Mouse (Mus musculus) limb, embryonic 10.5 days (tissue): Measurements from ENCODE around the gene Aff3. TPM values are rescaled to one million over a fixed set of nuclear protein-coding genes. Genes with fewer than 3 reads are reported as not detected.

ENCODE experiments used
- DNase-seq: peaks from one replicate; pipeline ENCODE4 v3.0.0-alpha.2; 2017; ENCODE audit warnings: low spot score
- H3K27ac ChIP-seq: fragments of 300-500 bp; sonication (generic); 2 replicates; pipeline ENCODE4 v1.5.1; 2016; ENCODE audit warnings: mild to moderate bottlenecking
- H3K27me3 ChIP-seq: fragments of 300-500 bp; sonication (generic); 2 replicates; pipeline ENCODE4 v1.6.1; 2016; ENCODE audit warnings: low read depth, mild to moderate bottlenecking; ENCODE audit not compliant: poor library complexity, severe bottlenecking
- H3K36me3 ChIP-seq: fragments of 300-500 bp; sonication (generic); 2 replicates; pipeline ENCODE4 v1.6.1; 2016; ENCODE audit warnings: mild to moderate bottlenecking, moderate library complexity
- H3K4me1 ChIP-seq: fragments of 300-500 bp; sonication (generic); 2 replicates; pipeline ENCODE4 v1.6.1; 2016
- H3K4me3 ChIP-seq: fragments of 300-500 bp; sonication (generic); 2 replicates; pipeline ENCODE4 v1.5.1; 2016; ENCODE audit warnings: mild to moderate bottlenecking, moderate library complexity
- H3K9me3 ChIP-seq: fragments of 300-500 bp; sonication (generic); replicated peaks from 2 replicates; pipeline ENCODE4 v1.6.1; 2016; ENCODE audit warnings: mild to moderate bottlenecking
- WGBS: fragments of 180-500 bp; shearing (Covaris S2); methylation state at CpG from one replicate; pipeline ENCODE4 v1.1.7; 2016; 5-methylcytosine and 5-hydroxymethylcytosine counted together
- polyA plus RNA-seq: library from polyadenylated mRNA; unstranded; fragments of >200 nt; fragmentation: Nextera tagmentation; extraction: Ambion mirVana; gene quantifications from 2 replicates; pipeline ENCODE4 v1.2.1, GENCODE M21; 2016

Aff3 gene
- polyA plus RNA-seq, 1 experiment from 2014 or later, result 38.8 TPM

DNA sequence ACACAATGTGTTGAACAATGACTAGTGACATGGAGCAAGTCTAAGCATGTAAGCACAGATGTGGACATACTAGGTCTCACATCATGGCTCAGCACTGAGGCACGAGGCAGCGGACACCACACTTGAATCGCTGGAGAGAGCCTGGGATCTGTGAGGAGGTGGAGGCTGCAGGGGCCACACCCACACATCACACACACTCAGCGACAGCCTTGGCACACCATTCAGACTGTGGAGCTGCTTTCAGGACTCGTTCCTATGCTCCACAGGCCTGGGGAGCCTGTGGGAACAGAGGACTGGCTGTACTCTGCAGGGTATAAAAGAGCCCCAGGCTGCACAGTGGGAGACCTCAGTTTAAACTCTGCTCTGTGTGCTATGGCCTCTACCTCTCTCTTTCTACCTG lies 270.3 kb downstream of the Aff3 start:
- Histone ChIP-seq H3K27ac (peak overlapping the region; percentile 75), H3K36me3 (peaks cover 13% of the 10 kb centered on the region), H3K27me3 (no peaks in the 10 kb centered on the region), H3K9me3 (no peaks in the 10 kb centered on the region), H3K4me3 (no peak overlapping the region), H3K4me1 (peaks cover 59% of the 10 kb centered on the region)
- peak; percentile 48 for DNase-seq
- 37% methylated on average over 5 of the region's 5 CpGs for WGBS

DNA sequence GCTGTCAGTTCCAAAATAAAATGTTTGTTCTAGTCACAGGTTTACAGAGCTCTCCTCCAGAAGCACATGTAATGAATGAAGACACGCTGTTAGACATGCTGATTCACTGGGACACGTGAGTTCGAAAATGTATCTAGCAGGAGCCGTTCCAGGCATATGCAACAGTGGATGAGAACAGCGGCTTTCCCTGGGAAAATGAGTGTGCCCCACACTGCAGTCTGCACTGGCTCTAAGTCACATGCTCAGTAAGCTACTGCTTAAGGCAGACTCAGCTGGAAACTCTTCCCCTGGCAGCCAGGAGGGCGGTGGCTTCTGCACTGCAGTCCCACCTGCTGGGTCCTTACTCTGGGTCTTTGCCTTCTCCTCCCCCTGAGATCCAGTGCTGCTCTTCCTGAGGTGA lies 271.2 kb downstream of the Aff3 start:
- Histone ChIP-seq H3K27ac (no peak overlapping the region), H3K4me1 (peaks cover 52% of the 10 kb centered on the region), H3K27me3 (no peaks in the 10 kb centered on the region), H3K4me3 (no peak overlapping the region), H3K36me3 (peaks cover 15% of the 10 kb centered on the region), H3K9me3 (no peaks in the 10 kb centered on the region)
- DNase-seq, result peak; percentile 34
- 50% methylated on average over 6 of the region's 6 CpGs for WGBS

DNA sequence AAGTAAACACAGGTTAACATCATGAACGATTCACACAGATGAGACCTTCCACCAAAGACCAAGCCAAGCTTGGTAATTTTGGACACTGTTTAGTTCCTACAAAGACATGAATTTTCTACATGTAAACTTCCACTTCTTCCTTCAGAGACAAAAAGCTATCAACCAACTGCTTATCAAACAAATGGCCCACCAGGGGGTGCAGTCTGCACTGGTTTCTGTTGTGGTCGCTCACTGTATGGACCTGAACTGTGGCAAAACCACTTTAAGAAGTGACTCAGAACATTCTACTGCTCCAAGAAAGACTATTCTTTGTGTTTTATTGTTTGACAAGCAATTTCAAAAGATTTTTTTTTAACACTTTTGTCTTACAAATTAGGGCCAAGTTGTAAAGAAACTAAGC lies 271.8 kb downstream of the Aff3 start:
- DNase-seq, result peak; percentile 63

DNA sequence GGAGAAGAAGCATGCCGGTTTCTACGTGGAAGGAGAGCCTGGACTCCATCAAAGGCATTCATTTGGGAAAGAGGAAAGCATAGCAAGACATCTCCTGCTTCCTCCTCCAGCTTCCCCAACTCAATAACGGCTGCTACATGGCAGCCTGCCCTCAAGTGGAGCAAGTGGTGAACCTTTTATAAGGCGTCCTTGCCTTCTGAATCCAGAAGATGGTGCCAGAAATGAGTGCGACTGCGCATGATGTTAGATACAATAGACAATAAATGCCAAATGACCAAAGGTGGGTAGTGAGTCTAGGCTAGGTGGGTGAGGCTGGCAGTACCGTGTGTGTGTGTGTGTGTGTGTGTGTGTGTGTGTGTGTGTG lies 273.9 kb downstream of the Aff3 start:
- Histone ChIP-seq H3K27ac (no peak overlapping the region), H3K36me3 (peaks cover 14% of the 10 kb centered on the region), H3K9me3 (no peaks in the 10 kb centered on the region), H3K4me3 (no peak overlapping the region), H3K27me3 (no peaks in the 10 kb centered on the region), H3K4me1 (peaks cover 40% of the 10 kb centered on the region)
- WGBS, result 82% methylated on average over 7 of the region's 7 CpGs
- DNase-seq, result peak; percentile 28

More for the DNA sequence above, 271.8 kb downstream of the Aff3 start:
- Histone ChIP-seq H3K27me3 (no peaks in the 10 kb centered on the region), H3K27ac (no peak overlapping the region), H3K4me1 (peaks cover 51% of the 10 kb centered on the region), H3K4me3 (no peak overlapping the region), H3K9me3 (no peaks in the 10 kb centered on the region), H3K36me3 (peaks cover 14% of the 10 kb centered on the region)
- WGBS, result 60% methylated on average over 2 of the region's 2 CpGs

DNA sequence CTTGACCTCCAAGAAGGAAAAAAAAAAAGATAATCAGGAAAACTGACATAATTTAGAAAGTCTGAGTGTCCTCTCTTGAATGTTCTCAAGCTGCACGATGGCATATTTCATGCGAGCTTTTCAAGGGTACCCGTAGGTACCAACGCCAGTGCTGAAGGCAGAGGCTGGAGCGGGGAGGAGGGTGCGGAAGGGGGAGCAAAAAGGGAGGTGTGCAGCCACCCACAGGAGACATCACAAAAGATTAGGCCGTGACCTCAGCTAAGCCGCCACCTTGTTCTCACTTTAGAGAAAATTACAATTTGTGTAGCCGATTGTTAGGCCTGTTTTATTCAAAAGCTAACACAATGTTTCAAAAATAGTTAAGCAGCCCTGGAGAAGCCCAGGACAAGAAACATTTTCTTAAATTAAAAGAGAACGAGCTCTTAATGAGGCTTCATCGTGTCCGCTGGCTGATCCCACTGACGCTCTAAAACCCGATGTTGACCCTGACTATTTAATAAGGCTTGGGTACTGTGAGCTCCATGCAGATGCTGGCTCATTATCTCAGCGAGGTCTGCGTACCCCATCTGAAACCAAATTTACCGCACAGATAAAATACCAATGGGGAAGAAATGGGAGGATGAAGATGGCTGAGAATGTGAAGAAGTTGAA lies 274.4 kb downstream of the Aff3 start:
- peak; percentile 20 for DNase-seq
- peaks cover 14% of the 10 kb centered on the region for H3K36me3 ChIP-seq
- no peaks in the 10 kb centered on the region for H3K27me3 ChIP-seq
- 88% methylated on average over 17 of the region's 17 CpGs for WGBS
- H3K27ac ChIP-seq, result no peak overlapping the region
- H3K4me1 ChIP-seq, result peaks cover 35% of the 10 kb centered on the region
- no peak overlapping the region for H3K4me3 ChIP-seq
- H3K9me3 ChIP-seq, result no peaks in the 10 kb centered on the region

DNA sequence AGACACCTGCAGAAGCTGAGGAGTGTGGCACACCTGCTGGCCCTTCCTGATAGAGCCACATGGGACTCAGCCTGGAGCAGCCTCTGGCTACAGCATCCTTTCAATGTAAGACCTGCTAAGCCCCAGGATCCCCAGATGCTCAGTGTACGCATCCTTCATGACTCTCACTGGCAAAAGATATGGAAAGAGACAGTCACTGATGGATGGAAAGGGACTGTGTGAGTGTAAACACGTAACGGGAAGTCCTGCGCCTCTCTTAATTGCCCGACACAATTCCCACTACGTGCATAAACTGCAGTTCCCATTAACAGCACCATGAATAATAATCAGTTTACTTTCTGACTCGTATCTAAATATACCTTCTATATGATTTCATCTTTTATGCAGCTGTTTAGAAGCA lies 275.2 kb downstream of the Aff3 start:
- Histone ChIP-seq H3K4me1 (peaks cover 31% of the 10 kb centered on the region), H3K36me3 (peaks cover 14% of the 10 kb centered on the region), H3K9me3 (no peaks in the 10 kb centered on the region), H3K27ac (no peak overlapping the region), H3K27me3 (no peaks in the 10 kb centered on the region), H3K4me3 (no peak overlapping the region)
- no peak for DNase-seq
- WGBS, result 94% methylated on average over 7 of the region's 7 CpGs

DNA sequence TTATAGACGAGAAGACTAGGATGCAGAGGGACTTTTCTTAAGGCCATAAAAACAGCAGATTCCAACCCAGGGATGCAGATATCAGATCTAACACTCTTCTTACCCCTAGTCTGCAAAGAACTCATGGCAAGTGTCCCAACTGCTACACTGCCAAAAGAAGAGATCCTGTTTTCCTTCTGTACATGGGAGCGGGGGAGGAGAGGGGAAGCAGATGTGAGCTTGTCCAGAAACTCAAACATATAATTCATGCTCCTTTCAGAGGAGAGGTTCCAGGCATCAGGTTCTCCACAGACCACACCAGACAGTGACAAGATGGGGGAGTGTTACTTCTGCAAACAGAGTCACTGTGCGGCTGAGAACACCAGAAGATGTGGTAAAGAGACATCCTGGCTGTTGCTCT lies 276.3 kb downstream of the Aff3 start:
- H3K4me1 ChIP-seq, result peaks cover 29% of the 10 kb centered on the region

DNA sequence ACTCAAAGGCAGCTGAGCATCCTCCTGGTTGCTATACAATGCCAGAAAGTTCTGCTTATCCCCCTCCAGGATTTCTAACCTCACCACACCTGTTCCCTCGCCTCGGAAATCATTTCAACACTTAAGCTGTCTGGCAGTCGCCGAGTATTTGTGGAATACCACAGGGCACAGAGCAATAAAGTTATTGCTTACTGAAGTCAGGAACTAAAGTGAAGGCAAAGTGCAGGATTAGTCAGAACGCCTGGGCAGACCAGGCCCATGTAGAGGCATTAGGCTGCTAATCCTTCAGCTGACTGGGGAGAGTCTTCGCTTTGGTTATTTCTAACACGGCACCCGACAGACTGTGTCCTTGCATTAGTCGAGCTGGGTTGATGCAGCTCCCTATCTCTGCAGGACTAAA lies 277.3 kb downstream of the Aff3 start:
- WGBS, result 53% methylated on average over 9 of the region's 9 CpGs
- Histone ChIP-seq H3K9me3 (no peaks in the 10 kb centered on the region), H3K27ac (no peak overlapping the region), H3K4me3 (no peak overlapping the region), H3K4me1 (peaks cover 29% of the 10 kb centered on the region), H3K36me3 (peaks cover 29% of the 10 kb centered on the region), H3K27me3 (no peaks in the 10 kb centered on the region)
- DNase-seq, result no peak

More for the DNA sequence above, 276.3 kb downstream of the Aff3 start:
- Histone ChIP-seq H3K36me3 (peaks cover 25% of the 10 kb centered on the region), H3K27ac (no peak overlapping the region), H3K27me3 (no peaks in the 10 kb centered on the region), H3K9me3 (no peaks in the 10 kb centered on the region), H3K4me3 (no peak overlapping the region)
- WGBS, result 84% methylated on average over 3 of the region's 3 CpGs
- DNase-seq, result no peak

DNA sequence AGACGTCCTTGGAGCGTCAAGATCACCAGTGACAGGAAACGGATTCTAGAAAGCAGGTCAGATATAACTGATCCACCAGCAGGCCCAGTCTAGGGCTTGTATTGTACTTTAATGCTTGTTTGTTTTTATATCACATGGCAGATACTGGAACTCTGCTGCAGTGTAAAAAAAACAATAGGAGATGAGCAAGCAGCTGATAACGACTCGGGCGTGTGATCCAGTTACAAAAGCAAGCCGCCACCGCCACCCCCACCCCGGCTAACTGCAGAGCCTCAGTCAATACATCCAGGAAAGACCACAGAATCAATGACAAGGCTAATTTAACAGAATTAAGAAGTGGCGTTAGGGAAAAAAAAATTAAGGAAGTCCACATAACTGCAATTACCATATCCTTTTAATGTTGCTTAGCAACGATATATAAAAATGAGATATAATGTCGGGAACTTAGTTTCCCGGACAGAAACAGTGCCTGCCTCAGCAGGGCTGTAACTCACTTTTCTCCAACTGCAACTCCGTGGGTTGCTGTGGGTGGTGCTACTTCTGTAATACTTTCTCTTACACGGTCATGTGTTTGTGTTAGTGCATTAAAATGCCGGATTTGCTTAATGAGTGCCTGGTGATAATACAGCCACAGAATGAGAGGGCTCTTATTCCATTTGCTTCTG lies 280.2 kb downstream of the Aff3 start:
- no peak overlapping the region for H3K4me3 ChIP-seq
- no peaks in the 10 kb centered on the region for H3K9me3 ChIP-seq
- peak; percentile 8 for DNase-seq
- 76% methylated on average over 16 of the region's 16 CpGs for WGBS
- no peak overlapping the region for H3K27ac ChIP-seq
- H3K36me3 ChIP-seq, result peaks cover 42% of the 10 kb centered on the region
- H3K27me3 ChIP-seq, result no peaks in the 10 kb centered on the region
- peaks cover 29% of the 10 kb centered on the region for H3K4me1 ChIP-seq

DNA sequence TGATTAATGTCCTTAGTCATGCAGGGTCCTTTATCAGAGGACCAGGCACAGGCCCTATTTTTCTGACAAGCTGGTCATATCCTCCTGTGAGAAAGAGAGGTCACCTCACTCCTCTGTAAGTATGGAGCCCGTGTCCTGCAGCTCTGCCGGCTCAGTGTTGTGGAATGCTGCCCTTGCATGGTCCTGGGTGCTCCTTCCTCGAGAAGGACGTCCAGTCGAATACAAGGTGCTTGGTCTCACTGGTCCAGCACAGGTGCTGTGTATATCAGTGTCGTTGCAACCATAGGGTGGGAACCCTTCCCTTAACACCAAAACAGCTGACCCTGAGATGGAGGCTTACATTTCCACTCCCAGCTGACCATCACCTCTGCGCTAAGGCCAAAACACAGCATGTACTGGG lies 280.7 kb downstream of the Aff3 start:
- Histone ChIP-seq H3K4me1 (peaks cover 29% of the 10 kb centered on the region), H3K9me3 (no peaks in the 10 kb centered on the region), H3K4me3 (no peak overlapping the region), H3K27me3 (no peaks in the 10 kb centered on the region), H3K36me3 (peaks cover 42% of the 10 kb centered on the region), H3K27ac (no peak overlapping the region)
- peak; percentile 24 for DNase-seq
- 92% methylated on average over 7 of the region's 7 CpGs for WGBS

DNA sequence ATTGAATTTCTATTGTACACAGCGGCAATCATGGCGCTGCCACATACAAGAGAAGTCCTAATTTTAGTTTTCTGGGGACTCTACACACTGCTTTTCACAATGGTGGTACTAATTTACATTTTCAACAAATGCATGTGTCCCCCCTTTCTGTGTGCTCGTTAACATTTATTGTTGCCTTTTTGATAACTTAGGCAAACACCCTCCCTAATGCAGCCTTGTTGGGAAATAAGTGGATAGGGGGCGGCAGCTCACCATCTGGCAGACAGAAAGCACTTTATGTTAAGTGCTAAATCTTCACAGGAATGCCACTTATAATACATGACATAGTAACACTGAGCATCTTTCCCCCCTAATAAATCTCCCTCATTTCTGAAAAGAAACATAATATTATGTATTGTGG lies 282.1 kb downstream of the Aff3 start:
- 87% methylated on average over 4 of the region's 4 CpGs for WGBS
- H3K4me1 ChIP-seq, result peaks cover 20% of the 10 kb centered on the region
- H3K27ac ChIP-seq, result no peak overlapping the region
- H3K4me3 ChIP-seq, result no peak overlapping the region
- no peaks in the 10 kb centered on the region for H3K27me3 ChIP-seq
- DNase-seq, result peak; percentile 6
- peaks cover 39% of the 10 kb centered on the region for H3K36me3 ChIP-seq
- no peaks in the 10 kb centered on the region for H3K9me3 ChIP-seq

DNA sequence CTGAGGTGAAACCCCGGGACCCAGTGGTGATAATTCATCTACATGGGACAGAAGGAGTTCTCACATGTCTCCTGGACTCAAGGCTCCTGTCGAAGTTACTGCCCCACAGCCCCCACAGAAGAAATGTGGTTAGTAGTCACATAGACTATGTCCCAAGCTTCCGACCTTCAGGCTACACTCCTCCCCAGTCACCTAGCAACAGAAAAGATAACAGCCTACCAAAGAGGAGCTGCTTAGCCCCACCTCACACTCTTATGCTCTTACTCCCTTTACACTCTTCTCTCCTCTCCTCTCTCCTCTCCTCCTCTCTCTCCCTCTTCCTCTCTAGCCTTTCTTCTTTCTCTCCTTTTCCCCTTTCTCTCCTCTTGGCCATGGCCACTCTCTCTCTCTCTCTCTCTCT lies 286.8 kb downstream of the Aff3 start:
- WGBS, result 83% methylated on average over 3 of the region's 3 CpGs

DNA sequence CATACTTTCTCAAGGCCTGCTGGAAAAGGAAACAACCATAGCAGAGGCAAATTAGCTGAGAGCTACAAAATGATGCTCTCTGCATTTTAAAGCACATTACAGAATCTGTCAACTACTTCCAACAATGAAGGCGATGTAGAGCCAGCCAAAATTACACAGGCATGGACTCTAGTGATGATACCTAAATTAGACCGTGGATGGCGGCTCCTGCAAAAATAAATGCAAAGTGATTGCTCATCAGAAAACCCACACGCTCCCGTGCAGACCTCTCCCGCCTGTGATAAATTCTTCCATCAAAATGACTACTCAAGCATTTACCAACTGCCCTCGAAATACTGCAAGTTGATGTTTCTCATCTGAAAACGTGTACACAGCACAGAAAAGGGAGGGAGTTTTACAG lies 295.6 kb downstream of the Aff3 start:
- H3K27ac ChIP-seq, result no peak overlapping the region
- H3K36me3 ChIP-seq, result no peaks in the 10 kb centered on the region
- 68% methylated on average over 8 of the region's 8 CpGs for WGBS
- no peaks in the 10 kb centered on the region for H3K27me3 ChIP-seq
- DNase-seq, result no peak
- no peaks in the 10 kb centered on the region for H3K9me3 ChIP-seq
- peaks cover 41% of the 10 kb centered on the region for H3K4me1 ChIP-seq
- H3K4me3 ChIP-seq, result no peak overlapping the region

More for the DNA sequence above, 286.8 kb downstream of the Aff3 start:
- Histone ChIP-seq H3K9me3 (no peaks in the 10 kb centered on the region), H3K4me3 (no peak overlapping the region), H3K27ac (no peak overlapping the region), H3K27me3 (no peaks in the 10 kb centered on the region), H3K36me3 (peaks cover 24% of the 10 kb centered on the region), H3K4me1 (peaks cover 6% of the 10 kb centered on the region; the same call in 1 of the 2 replicates)
- DNase-seq, result peak; percentile 23
